Mouse (Mus musculus) testis, postnatal 14 days (tissue): Measurements from ENCODE around the gene Cdh6.

ENCODE experiments used
- DNase-seq: peaks from one replicate; pipeline ENCODE4 v3.0.0; 2021; ENCODE audit warnings: low spot score

The Cdh6 gene

DNA sequence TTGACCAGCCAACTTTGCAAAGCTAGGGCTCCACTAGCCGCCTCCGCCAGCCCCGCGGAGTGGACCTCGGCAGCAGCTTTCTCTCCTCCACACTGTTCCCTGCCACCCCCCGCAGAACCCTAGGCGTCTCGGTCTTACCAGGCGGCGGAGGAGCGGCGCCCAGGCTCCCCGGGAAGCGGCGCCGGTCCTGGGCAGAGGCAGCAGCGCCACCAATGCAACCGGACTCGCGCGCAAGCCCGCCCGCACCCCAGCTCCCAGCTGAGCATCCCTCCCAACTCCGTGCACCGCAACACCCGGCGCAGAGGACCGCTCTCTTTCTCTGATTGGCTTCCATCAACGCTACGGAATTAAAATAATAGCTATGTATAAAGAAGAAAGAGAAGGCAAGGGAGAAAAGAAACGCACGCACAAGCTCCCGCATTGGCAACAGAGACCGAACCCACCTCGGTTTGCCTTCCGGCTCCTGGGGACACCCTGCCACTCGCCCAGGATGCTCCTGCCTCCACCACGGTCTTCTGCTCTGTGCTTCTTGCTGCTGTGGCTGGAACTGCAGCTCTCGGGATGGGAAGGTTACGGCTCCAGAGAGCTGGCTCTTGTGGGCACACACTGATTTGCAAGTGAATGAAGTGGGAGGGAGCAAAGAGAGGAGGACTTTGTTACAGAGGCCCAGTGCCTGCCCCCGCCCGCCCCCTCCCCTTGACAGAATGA lies at the start of gene Cdh6:
TSS of gene Cdh6 (minus strand) at position 605 of the 708 bp plus-strand sequence.
- DNase-seq, result no peak

DNA sequence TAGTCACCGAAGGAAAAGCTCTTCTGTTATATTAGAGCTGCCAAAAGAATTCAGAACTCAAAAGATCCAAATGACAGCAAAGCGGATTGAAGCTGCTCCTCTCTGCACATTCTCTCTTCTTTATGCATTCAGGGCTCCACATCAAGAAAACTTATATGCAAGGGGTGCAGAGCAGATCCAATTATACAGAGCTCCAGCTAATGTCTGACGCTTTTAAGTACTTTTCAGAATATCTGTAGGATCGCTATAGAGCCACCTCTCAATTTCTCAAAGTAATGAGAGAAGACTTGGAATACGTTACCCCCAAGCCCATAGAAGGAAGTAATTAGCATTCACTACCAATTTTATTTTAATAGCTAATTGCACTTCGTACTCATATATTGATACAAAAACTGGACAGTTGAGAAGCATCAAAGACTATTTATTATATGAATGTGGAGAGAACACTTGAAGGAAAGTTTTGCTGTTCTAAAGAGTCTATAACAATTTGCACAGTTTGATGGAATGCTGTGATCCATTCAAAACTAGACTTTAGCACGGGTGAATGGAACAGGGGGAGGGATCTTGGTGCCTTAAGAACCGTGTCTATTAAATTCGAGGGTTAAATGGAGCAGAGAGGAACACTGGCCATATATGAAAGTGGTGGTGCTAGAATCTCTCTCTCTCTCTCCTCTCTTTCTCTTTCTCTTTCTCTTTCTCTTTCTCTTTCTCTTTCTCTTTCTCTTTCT lies 46.4 kb upstream of the Cdh6 start:
- no peak for DNase-seq

DNA sequence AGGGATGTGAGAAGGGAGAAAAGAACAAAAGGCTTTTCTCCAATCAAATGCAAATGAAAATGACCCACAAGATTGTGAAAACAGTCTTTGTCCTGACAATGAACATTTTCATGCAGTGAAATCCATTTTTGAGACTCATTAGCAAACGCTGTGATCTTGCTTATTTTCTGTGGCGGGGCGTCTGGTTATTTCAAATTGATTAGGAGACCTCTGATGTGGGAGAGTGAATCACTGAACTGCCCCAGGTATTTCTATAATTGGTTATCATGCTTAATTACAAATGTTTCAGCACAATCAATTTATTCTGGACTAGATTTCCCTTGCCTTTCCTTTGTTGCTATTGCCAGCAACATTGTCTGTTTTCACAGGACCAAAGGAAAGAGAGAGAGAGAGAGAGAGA lies 44.3 kb upstream of the Cdh6 start:
- no peak for DNase-seq

DNA sequence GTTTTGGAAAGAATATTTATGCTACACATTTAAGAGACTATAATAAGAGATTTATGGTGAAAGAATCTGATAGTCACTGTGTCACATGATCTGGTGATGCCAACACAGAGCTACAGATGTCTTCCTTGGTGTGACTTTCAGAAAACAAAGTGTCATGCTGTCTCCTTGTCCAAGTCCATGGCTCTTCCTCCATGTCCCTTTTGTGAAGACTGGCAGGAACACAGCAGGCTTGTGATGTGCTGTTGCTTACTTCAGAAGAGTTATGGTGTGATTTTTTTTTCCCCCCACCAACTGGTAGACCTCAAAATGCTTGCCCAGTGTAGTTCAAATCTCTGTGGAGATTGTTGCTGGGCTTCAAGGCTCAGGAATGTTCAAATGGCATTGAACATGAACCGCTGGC lies 43.7 kb upstream of the Cdh6 start:
- DNase-seq, result no peak

DNA sequence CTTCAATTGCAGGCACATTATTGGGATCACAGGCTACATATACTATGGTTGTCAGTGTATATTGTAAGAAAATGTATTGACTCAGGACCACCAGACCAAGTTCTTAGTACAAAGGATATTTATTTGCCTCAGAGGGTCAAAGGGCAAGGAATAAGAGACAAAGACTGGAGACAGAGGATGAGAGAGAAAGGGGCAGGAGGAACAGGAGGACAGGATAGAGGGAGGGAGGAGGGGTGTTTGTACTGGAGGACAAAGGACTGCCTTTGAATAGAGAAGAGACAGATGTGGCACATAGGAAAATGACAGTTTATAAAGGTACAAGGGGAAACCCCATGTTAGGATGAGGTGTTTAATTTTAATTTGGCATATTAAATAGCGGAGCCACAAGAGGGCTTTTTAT lies 39.5 kb upstream of the Cdh6 start:
- no peak for DNase-seq

DNA sequence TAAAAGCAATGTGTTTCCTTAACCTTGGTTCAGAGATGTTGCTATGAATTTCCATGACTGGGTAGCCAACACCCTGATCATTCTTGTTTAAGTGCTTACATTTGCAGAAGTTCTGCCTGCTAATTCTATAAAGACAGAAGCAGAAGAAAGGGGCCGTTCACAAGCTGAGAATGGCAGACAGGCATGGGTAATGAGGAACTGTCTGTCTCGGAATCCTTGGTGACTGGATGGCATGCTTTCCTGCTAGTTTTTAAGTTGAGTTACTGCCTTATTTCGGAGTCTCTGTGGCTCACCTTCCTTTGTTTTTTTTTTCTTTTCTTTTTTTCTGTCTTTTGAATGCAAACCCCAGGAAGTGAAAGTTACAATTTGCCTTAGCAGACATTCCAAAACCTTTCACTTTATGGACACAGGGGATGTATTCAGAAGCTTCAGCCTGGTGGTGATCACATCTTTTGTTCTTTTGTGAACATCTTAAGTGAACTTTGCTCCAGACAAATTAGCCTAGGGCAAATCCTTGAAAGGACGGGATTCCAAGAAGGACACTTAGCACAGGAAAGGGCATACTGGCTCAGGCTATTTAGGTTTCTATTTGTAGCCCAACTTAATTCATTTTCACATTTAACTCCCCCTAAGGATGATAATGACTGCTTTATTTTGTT lies 38.7 kb upstream of the Cdh6 start:
- DNase-seq, result no peak

DNA sequence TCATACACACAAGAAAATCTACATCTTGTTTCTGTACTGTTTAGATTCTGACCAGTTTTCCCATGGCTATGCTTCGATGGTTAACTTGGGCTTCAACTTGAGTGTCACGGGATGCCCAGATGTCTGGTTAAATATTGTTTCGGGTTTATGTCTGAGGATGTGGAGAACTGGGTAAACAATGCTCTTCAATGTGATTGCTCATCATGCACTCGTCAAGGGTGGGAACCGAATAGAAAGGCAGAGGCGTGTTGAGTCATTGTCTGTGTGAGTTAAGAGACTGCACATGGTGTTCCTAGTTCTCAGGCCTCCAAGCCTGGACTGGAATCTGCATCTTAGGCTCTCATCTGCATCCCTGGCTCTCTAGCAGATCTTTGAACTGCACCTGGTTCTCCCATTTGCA lies 36.7 kb upstream of the Cdh6 start:
- DNase-seq, result no peak

DNA sequence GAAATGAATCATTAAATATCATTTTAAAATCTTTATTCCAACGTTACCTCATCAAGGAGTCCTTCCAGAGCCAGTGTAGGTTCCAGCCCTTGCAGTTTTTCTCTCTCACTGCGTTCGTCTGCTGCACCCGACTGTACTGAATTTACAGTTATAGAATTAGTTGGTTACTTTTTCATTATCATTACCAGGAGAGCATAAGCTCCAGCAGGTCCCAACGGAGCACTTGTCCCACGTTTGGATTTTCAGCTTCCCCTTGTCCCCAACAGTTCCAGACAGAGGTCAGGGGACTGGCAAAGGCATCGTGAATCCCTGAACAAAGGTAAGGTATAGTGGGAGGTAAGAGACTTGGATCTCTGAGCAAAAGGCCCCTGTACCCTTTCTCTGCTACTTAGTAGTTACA lies 35.2 kb upstream of the Cdh6 start:
- no peak for DNase-seq

DNA sequence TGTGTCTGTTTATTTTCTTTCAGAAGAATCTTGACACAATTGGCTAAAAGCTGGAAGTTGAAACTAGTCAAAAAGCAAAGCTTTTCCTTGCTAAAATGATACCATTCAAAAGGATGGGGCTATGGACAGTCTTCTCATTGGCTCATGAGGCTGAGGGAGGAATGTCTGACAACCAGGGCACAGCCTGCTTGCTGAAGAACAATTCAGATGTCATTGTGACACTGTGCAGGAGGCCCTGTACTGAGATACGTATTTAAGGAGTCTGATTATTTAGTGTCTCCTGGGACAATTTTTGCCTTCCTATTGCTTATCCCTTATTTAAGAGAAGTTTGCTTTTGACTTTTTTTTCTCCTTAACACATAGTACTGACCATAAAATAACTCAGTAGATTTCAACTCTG lies 22.8 kb upstream of the Cdh6 start:
- no peak for DNase-seq

DNA sequence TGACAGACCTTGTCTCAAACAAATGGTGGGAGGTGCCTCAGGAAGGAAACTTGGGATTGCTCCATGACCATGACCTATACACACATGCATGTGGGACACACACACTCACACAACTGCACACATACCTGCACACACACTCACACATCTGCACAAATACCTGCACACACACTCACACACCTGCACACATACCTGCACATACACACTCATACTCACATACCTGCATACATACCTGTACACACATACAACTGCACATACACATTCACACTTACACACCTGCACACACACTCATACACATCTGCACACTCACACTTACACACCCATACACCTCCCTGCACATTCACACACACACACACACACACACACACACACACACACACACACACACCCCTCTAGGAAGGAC lies 20.6 kb upstream of the Cdh6 start:
- no peak for DNase-seq

DNA sequence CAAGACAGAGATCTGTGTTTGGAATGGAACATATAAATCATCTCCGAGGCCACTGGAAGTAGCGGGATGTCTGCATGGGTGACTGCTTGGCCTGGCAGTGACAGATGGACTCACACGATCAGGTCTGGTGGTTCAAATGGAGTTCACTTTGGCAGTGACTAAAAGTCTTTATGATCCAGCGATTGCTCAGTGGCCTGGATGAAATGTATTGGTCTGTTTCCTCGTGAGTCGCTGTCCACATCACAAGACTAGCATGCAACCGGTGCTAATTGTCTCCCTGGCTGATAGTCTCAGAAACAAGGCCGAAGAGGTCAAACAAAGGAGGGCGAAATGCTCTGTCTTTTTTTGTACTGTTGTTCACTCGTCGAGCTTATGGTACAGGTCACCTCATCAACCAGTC lies 19.6 kb upstream of the Cdh6 start:
- no peak for DNase-seq

DNA sequence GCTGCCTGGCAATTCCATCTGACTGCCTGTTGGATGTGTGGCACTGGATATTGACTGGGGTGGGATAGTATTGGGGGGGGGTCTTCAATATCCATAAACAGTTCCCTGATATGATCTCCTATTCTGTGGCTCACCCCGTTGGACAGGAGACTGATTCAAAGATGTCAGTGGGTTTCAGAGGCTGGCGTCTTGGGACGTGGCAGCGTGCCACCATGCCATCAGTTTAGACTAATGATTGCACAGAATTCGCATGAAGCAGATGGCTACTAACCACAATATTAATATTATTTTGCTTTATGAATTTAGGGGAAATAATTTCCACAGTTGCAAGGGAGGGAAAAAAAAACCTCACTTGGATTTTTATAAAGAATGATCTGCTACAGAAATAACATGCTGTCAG lies 10.2 kb upstream of the Cdh6 start:
- DNase-seq, result no peak

DNA sequence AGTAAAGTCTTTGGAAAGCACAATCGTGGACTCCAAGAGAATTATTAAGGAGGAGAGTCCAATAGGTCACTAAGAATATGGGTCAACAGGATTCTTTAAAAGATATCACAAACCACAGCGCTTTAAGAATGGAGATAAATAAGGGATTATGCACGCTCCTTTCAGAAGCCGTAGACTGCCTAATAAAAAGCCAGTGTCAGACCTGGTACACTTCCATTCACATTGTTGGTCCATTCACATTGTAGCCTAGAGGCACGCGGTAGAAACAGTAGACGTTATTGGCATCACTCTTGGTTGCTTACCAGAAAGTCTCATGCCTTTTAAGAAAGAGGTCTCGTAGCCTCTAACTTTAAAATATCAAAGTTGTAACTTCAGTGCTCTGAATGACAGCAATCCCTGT lies 8.0 kb upstream of the Cdh6 start:
- DNase-seq, result no peak

DNA sequence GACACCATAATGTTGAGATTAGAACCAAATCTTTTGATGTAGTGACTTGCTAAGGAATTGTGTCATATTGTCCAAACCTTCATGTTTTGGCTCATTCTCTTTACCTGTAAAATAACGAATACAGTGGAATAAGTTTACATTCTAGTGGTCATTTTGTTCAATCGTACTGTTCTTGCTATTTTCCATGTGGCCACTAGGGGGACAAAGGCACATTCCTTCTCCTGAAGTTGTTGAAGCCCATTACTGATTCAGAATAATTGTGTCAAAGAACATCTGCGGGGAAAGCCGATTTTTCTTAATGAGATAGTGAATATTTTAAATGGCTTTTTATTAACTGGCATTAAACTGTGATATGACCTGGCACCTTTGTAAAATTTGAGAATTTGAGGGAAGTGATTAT lies 7.5 kb upstream of the Cdh6 start:
- no peak for DNase-seq

DNA sequence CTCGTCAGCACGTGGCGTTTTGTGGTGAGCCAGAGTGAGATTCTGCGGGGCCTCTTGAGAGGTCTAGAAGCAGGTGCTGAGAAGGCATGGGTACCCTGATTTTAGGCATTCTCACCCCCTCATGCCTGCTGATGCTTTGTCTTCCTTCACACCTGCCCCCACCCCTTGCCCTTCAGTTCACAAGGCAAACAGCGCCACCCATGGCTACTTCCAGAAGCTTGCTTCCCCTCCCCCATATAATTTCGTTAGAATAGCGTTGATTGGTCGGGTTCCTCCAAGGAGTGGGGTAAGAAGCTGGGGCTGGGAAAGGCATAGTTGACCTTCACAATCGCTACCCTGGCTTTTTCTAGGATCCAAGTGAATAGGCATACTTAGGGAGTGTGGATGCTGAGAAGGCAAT lies 2.5 kb upstream of the Cdh6 start:
- no peak for DNase-seq

DNA sequence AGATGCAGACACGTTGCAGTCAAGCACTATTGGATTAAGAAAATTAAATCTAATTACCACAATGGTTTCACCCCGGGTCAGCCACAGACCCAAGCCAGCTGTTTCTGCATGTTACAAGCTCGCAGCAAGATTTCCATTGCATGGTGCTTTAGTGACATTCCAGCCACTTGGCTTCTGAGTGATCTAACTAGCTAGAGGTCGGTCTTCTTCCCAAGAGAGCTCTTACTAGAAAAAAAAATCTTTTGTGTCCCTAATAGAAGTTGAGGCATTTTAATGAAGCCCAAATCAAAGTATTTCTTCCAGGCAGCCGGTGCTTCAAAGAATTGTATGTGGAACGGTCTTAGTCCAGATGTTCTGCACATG lies 1.1 kb upstream of the Cdh6 start:
- DNase-seq, result no peak

DNA sequence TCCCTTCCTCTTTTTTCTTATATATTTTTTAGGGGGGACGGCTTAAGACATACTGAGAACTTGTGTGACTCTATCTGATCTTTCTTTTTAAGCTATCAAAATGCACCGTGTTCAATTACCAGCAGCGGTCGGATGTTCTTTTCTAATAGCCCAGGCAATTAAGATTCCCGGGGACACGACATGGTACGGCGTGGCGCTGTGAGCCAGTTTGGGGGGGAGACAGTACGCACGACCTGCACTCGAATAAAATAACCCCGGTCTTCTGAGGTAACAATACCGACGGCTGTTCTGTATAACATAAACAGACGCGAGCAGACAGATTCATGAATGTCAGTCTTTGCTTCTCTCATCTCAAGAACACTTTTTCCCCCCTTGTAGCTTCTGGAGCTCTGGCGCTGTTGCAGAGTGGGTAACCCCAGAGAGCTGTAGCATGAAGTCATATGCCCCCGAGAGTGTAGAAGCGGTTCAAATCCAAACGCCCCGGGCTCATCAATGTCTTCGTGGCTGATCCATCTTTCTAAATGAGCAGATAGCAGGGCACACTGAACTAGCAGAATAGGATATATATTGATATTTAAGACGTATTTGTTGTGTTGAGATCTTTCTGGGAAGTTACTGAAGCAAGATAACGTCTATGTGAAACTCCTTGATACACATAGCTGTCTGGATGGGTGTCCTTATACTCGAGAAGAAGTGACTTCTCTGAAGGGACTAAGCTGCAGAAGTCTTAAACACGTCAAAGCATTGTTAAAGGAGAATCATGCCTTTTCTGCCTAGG lies 554 bp upstream of the Cdh6 start:
- no peak for DNase-seq

DNA sequence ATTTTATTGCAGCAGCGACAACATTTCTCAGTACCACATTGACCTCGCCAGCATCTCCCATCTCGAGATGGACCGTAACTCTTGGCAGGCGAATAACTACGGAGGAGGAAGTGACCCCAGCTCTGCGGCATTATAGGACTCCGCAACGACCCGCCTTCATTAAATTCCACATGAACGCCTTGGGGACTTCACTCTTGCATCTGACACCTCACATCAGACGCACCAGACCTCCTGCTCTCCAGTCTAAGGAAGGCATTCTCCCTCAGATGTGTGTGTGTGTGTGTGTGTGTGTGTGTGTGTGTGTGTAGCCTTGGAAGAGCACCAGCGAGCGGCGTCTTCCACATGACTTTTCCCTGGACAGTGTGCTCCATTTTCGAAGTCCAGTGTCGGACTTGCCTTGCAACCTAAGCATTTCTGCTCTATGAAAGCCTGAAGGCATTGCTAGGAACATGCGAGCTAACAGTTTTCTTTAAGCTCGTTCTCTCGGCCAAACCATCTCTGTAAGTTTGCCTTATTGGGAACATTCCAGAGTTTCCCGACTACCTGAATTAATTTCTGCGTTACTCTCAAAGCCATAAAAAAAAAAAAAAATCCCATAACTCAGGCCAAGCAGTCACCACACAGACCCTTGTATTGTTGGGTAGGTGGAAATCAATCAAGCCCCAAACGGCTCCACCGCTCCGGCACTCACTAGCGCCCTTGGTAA lies 957 bp downstream of the Cdh6 start:
- no peak for DNase-seq

DNA sequence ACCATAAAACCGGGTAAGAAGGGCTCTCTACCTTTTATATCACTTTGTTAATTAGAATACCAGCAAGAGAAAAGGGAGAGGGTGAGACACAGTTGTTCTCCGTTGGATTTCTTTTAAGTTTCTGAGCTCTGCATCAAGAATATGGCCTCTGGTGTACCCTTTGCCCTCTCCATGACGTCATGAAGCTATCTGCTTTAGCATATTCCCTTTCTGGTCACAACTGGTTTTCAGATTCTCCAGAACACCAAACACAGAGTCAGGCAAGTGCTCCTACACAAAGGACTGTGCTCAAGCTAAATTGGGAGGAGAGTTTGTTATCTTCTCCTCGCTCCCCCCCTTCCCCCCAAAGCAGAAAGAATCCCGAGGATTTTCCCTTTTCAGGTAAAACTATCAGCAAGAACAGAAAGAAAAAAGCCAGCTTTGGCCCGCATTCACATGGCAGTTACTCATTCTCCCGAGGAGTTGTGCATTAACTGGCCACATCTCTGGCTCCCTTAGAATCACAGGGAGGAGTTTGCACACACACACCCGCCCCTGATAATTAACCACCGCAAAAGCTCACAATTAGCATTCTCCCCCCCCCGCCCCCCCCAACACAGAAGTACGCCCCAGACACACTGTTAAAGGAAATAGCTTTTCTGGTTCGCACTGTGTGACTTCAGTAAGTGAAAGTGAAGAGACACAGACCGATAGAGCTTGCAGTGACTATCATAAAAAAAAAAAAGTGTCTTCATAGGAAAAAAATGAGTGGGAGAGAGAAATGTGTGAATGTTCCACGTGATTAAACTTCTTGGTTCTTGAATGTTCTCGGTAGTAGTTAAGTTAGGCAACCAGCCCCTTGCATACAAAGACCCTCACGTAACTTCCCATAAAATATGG lies 1.8 kb downstream of the Cdh6 start:
- DNase-seq, result no peak

DNA sequence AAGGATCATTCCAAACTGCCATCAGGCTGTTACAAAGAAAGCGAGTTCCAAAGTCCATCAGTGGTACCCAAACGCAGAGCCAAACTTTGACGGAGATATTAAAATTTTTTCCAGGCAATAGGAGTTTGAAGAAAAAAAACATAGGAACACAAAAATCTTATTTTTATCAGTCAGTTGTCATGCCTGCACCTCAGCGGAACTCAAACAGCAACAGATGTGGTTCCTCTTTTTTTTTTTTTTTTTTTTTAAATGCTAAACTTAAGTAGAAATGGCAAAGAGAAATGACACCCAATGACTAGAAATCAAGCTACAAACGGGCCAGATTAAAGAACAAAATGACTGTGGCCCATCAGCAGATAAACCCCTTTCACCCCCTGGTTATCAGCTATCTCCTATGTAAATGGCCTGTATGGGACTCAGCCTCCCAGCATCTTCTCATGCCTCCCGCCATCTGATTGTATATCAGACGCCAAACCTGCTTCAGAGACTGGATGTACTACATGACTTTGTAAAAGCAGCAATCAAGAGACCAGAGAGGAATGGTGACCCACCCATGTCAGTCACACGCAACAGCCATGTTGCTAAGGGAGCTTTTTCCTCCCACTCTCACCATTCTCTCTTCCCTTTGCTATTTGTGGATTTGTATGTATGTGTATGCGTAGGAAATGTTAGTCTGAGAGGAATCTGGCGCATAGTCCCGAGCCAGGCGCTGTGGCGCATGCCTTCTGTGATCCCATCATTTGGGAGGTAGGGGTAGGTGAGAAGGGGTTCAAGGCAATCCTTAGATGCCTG lies 8.2 kb downstream of the Cdh6 start:
- no peak for DNase-seq
